Mouse (Mus musculus) G1E (cell line): ENCODE results near the gene Adgrv1. TPM values are rescaled to one million over a fixed set of nuclear protein-coding genes. Genes with fewer than 3 reads are reported as not detected.

Source experiments
- ATAC-seq: 2 replicates; pipeline ENCODE4 v1.8.0; 2016; ENCODE audit warnings: mild to moderate bottlenecking; ENCODE audit not compliant: insufficient number of reproducible peaks, poor library complexity, low FRiP score, severe bottlenecking; ENCODE audit errors: extremely low read depth
- DNase-seq: peaks from one replicate; pipeline ENCODE4 v3.0.0; 2012; ENCODE audit warnings: low spot score
- H3K27me3 ChIP-seq: 2 replicates; pipeline ENCODE4 v1.6.1; 2012; ENCODE audit warnings: mild to moderate bottlenecking, low read length, inconsistent platforms; ENCODE audit not compliant: insufficient read depth
- H3K36me3 ChIP-seq: replicated peaks from 2 replicates; pipeline ENCODE3; 2012; ENCODE audit warnings: mild to moderate bottlenecking, inconsistent platforms
- H3K4me1 ChIP-seq: 2 replicates; pipeline ENCODE4 v1.6.1; 2012; ENCODE audit warnings: low read depth, low read length, inconsistent platforms, mixed read lengths; ENCODE audit not compliant: insufficient read depth
- H3K4me3 ChIP-seq: 2 replicates; pipeline ENCODE4 v1.5.1; 2012; ENCODE audit warnings: low read depth, mild to moderate bottlenecking, inconsistent platforms, low read length, moderate library complexity, mixed read lengths
- H3K9me3 ChIP-seq: replicated peaks from 2 replicates; pipeline ENCODE4 v1.6.1; 2012; ENCODE audit warnings: inconsistent platforms
- CTCF ChIP-seq: IDR thresholded peaks from 2 replicates; pipeline ENCODE4 v1.5.1; 2012; ENCODE audit warnings: low read depth, low read length, inconsistent platforms, mixed read lengths
- GATA1 ChIP-seq: IDR thresholded peaks from 2 replicates; pipeline ENCODE4 v1.6.1; 2012; ENCODE audit warnings: borderline replicate concordance, low read length, inconsistent platforms, mixed read lengths
- GATA2 ChIP-seq: IDR thresholded peaks from 2 replicates; pipeline ENCODE4 v1.6.1; 2012; ENCODE audit warnings: low read depth, low read length, inconsistent platforms, borderline replicate concordance
- POLR2AphosphoS5 ChIP-seq: IDR thresholded peaks from 2 replicates; pipeline ENCODE4 v1.6.1; 2012; ENCODE audit warnings: low read depth, low read length, inconsistent platforms; ENCODE audit not compliant: insufficient replicate concordance
- TAL1 ChIP-seq: conservative IDR thresholded peaks from 2 replicates; pipeline ENCODE4 v1.6.1; 2012; ENCODE audit warnings: low read depth, low read length, inconsistent platforms, mixed read lengths
- polyA plus RNA-seq: library from polyadenylated mRNA; stranded (reverse); fragments of >175 nt; gene quantifications from 2 replicates; pipeline ENCODE4 v1.2.3, GENCODE M21; 2012
- total RNA-seq, 2 experiments: library from RNA; stranded (forward) in 1 of 2; stranded (reverse) in 1 of 2; fragments of 200-1000 nt in 1 of 2; fragments of >200 nt in 1 of 2; fragmentation: Nextera tagmentation in 1 of 2; gene quantifications; 2 replicates each; pipeline ENCODE4 v1.2.3; 2014 to 2017

Adgrv1 gene
- total and polyA plus RNA-seq, 3 experiments, result 0.49 TPM; not detected in 2

- no peaks in the 10 kb centered on the region for H3K36me3 ChIP-seq
Observed at GRCm38 (mm10) chr13:81208106-81208613, 424.8 kb downstream of the Adgrv1 start.

GRCm38 (mm10) chr13:81181966-81182908, 450.7 kb downstream of the Adgrv1 start:
- H3K27me3 ChIP-seq, result peaks cover 3% of the 10 kb centered on the region
- DNase-seq, result no peak
- TF ChIP-seq POLR2AphosphoS5 (no peak), CTCF (no peak), GATA1 (no peak), TAL1 (no peak), GATA2 (no peak)
- no peak overlapping the region for H3K4me3 ChIP-seq
- H3K36me3 ChIP-seq, result no peaks in the 10 kb centered on the region
- no peaks in the 10 kb centered on the region for H3K4me1 ChIP-seq
- H3K9me3 ChIP-seq, result no peaks in the 10 kb centered on the region
- no peak for ATAC-seq

More at GRCm38 (mm10) chr13:81208106-81208613, 424.8 kb downstream of the Adgrv1 start:
- DNase-seq, result no peak
- no peaks in the 10 kb centered on the region for H3K9me3 ChIP-seq
- no peak overlapping the region for H3K4me3 ChIP-seq
- no peaks in the 10 kb centered on the region for H3K4me1 ChIP-seq
- no peaks in the 10 kb centered on the region for H3K27me3 ChIP-seq
- ATAC-seq, result no peak
- TF ChIP-seq GATA1, result no peak
- no peak for TF ChIP-seq CTCF
- TF ChIP-seq POLR2AphosphoS5, result no peak
- no peak for TF ChIP-seq GATA2
- TF ChIP-seq TAL1, result no peak

- no peaks in the 10 kb centered on the region for H3K9me3 ChIP-seq
- peaks cover 5% of the 10 kb centered on the region for H3K4me1 ChIP-seq
- no peaks in the 10 kb centered on the region for H3K36me3 ChIP-seq
- peaks cover 3% of the 10 kb centered on the region for H3K27me3 ChIP-seq
- TF ChIP-seq GATA1 (no peak), CTCF (no peak), GATA2 (no peak), TAL1 (no peak), POLR2AphosphoS5 (no peak)
- ATAC-seq, result no peak
- no peak for DNase-seq
- no peak overlapping the region for H3K4me3 ChIP-seq
Observed at GRCm38 (mm10) chr13:81181459-81181858, 451.5 kb downstream of the Adgrv1 start.

- H3K4me3 ChIP-seq, result no peak overlapping the region
- peaks cover 5% of the 10 kb centered on the region for H3K4me1 ChIP-seq
- peak; percentile 49; the same call in 1 of the 2 replicates for ATAC-seq
- no peak for DNase-seq
- peaks cover 4% of the 10 kb centered on the region; the same call in 1 of the 2 replicates for H3K27me3 ChIP-seq
- TF ChIP-seq CTCF (no peak), TAL1 (no peak), GATA1 (no peak), POLR2AphosphoS5 (no peak), GATA2 (no peak)
- H3K36me3 ChIP-seq, result no peaks in the 10 kb centered on the region
- H3K9me3 ChIP-seq, result no peaks in the 10 kb centered on the region
Observed at GRCm38 (mm10) chr13:81176820-81177219, 456.1 kb downstream of the Adgrv1 start.

- H3K9me3 ChIP-seq, result no peaks in the 10 kb centered on the region
- TF ChIP-seq CTCF, result no peak
- no peak for TF ChIP-seq GATA1
- TF ChIP-seq GATA2, result no peak
- no peak for TF ChIP-seq TAL1
- no peak for TF ChIP-seq POLR2AphosphoS5
- H3K4me1 ChIP-seq, result peaks cover 5% of the 10 kb centered on the region
- H3K36me3 ChIP-seq, result no peaks in the 10 kb centered on the region
- no peak overlapping the region for H3K4me3 ChIP-seq
- peaks cover 4% of the 10 kb centered on the region; the same call in 1 of the 2 replicates for H3K27me3 ChIP-seq
- DNase-seq (no peak), ATAC-seq (no peak)
Observed at GRCm38 (mm10) chr13:81176071-81176470, 456.9 kb downstream of the Adgrv1 start.

GRCm38 (mm10) chr13:81171115-81171514, 461.8 kb downstream of the Adgrv1 start:
- no peak for ATAC-seq
- Histone ChIP-seq H3K27me3 (peaks cover 6% of the 10 kb centered on the region; the same call in 1 of the 2 replicates), H3K4me1 (no peaks in the 10 kb centered on the region), H3K4me3 (no peak overlapping the region), H3K9me3 (no peaks in the 10 kb centered on the region), H3K36me3 (no peaks in the 10 kb centered on the region)
- no peak for TF ChIP-seq GATA2
- no peak for TF ChIP-seq TAL1
- no peak for TF ChIP-seq POLR2AphosphoS5
- no peak for TF ChIP-seq CTCF
- no peak for TF ChIP-seq GATA1
- DNase-seq, result no peak
